8 mouse cellular contexts compared by ENCODE assay signal in the genomic region with DNA sequence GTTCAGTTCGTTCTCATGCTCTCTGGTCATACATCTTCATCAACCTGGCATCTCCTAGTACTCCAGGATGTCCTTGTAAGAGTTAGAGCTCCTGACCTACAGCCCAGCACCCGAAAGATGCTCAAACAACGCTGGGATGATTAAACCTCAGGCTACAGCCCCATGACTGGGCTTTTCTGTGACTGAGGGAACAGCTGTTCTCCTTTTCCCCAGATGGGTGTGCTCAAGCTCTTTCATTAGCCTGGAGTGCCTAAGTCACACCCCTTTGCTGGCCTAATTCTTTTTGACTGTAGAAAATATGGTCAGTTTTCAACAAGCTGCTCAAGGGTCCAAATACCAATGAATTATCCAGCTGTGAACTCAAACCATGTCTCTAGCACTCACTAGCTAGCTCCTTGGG. TPM values are rescaled to one million over a fixed set of nuclear protein-coding genes. Genes with fewer than 3 reads are reported as not detected.
A peak's percentile ranks its signal among the peaks of the same experiment; 100 is the strongest.
DNase-seq lines count a peak whose midpoint lies in the region; ATAC-seq and TF ChIP-seq lines count a peak whose summit lies in the region.

No protein-coding gene starts in this region.

- 0 out of 2 replicates have a peak, but pooled peaks have one; percentile 49 for TF ChIP-seq EP300 in heart, adult 2 months (IDR thresholded peaks at IDR 0.05; ENCODE audit: insufficient read depth, low read depth, low read length)

- H3K4me2 ChIP-seq in myocyte (ENCODE audit: low read depth), result no peak overlapping the region

- TF ChIP-seq CTCF in heart, adult 2 months (IDR thresholded peaks at IDR 0.05), result peak; percentile 82
- TF ChIP-seq CTCF in spleen, adult 2 months (IDR thresholded peaks at IDR 0.05; ENCODE audit: extremely low read depth, insufficient read depth, insufficient read length, insufficient replicate concordance), result peak; percentile 23; the same call in 1 of the 2 replicates
- peak; percentile 45; the same call in 1 of the 2 replicates for TF ChIP-seq CTCF in bone marrow macrophage, adult 2 months (IDR thresholded peaks at IDR 0.05; ENCODE audit: low read depth, low read length)

- H3K27ac ChIP-seq in heart, adult 2 months, result no peak overlapping the region
- no peak overlapping the region for H3K27ac ChIP-seq in spleen, adult 2 months (ENCODE audit: insufficient read depth, low read length)
- no peak overlapping the region for H3K27ac ChIP-seq in bone marrow macrophage, adult 2 months (ENCODE audit: insufficient read depth, low read depth, low read length)

- H3K4me3 ChIP-seq in heart, adult 2 months, result no peak overlapping the region
- H3K4me3 ChIP-seq in spleen, adult 2 months (ENCODE audit: extremely low read depth, insufficient read depth, insufficient read length), result no peak overlapping the region
- H3K4me3 ChIP-seq in bone marrow macrophage, adult 2 months (ENCODE audit: insufficient read depth, low read length), result no peak overlapping the region
- no peak overlapping the region for H3K4me3 ChIP-seq in myocyte

- no peak for TF ChIP-seq POLR2A in heart, adult 2 months (IDR thresholded peaks at IDR 0.05; ENCODE audit: insufficient read depth, low read depth, low read length)
- TF ChIP-seq POLR2A in spleen, adult 2 months (IDR thresholded peaks at IDR 0.05; ENCODE audit: low read depth, low read length), result no peak
- no peak for TF ChIP-seq POLR2A in bone marrow macrophage, adult 2 months (IDR thresholded peaks at IDR 0.05; ENCODE audit: borderline replicate concordance, low read depth, low read length)
- TF ChIP-seq POLR2A in myocyte (IDR thresholded peaks at IDR 0.05; ENCODE audit: insufficient read length, low read depth), result no peak

- H3K79me2 ChIP-seq in heart, adult 2 months (replicated peaks; ENCODE audit: control insufficient read depth, insufficient read depth, low read length), result peaks cover 3% of the 10 kb centered on the region; the same call in 1 of the 2 replicates
- H3K79me2 ChIP-seq in myocyte (ENCODE audit: control insufficient read depth, insufficient read depth), result peaks cover 16% of the 10 kb centered on the region

- H3ac ChIP-seq in myocyte (ENCODE audit: control insufficient read depth, insufficient read length), result no peak overlapping the region

- peaks cover 5% of the 10 kb centered on the region for H3K4me1 ChIP-seq in heart, adult 2 months (ENCODE audit: control insufficient read depth, insufficient read depth, low read length)
- H3K4me1 ChIP-seq in spleen, adult 2 months (ENCODE audit: control insufficient read depth, insufficient read depth, insufficient read length), result peaks cover 4% of the 10 kb centered on the region; the same call in 1 of the 2 replicates
- H3K4me1 ChIP-seq in bone marrow macrophage, adult 2 months (ENCODE audit: control insufficient read depth, insufficient read depth, low read length), result peaks cover 4% of the 10 kb centered on the region; the same call in 1 of the 2 replicates

- ATAC-seq in inflammation-experienced regulatory T-cells, adult 6 months, result no peak

- WGBS in heart, adult 2 months, result 35% methylated on average over 3 of the region's 3 CpGs
- 34% methylated on average over 3 of the region's 3 CpGs for WGBS in spleen, adult 2 months

- peak; percentile 35 to 52 for DNase-seq in heart, adult 2 months
- DNase-seq in heart, adult 8-10 months (ENCODE audit: low spot score), result no peak
- DNase-seq in spleen, adult 2 months (ENCODE audit: low read depth in 1 of 2, low spot score in 2 of 2), result peak in 1 of 2 experiments; percentile 9
- no peak for DNase-seq in spleen, postnatal 4 days (ENCODE audit: low spot score in 2 of 2)
- DNase-seq in induced T-regulatory cell, adult 2 months (ENCODE audit: low read depth), result peak; percentile 49

- H3K9ac ChIP-seq in heart, adult 2 months (ENCODE audit: low read depth, low read length), result no peak overlapping the region

- 0 out of 2 replicates have a peak, but pooled peaks cover 2% of the 10 kb centered on the region for H3K36me3 ChIP-seq in heart, adult 2 months (ENCODE audit: control insufficient read depth, insufficient read depth, low read length)
- H3K36me3 ChIP-seq in spleen, adult 2 months (ENCODE audit: control insufficient read depth, insufficient read depth, low read length), result no peaks in the 10 kb centered on the region
- H3K36me3 ChIP-seq in myocyte (ENCODE audit: control insufficient read depth, insufficient read depth), result no peaks in the 10 kb centered on the region

- no peaks in the 10 kb centered on the region for H3K27me3 ChIP-seq in heart, adult 2 months (ENCODE audit: control insufficient read depth, insufficient read depth, low read length)
- H3K27me3 ChIP-seq in spleen, adult 2 months (ENCODE audit: control insufficient read depth, insufficient read depth, low read length), result no peaks in the 10 kb centered on the region
- H3K27me3 ChIP-seq in myocyte (ENCODE audit: control insufficient read depth, insufficient read depth, insufficient read length), result no peaks in the 10 kb centered on the region

- intact Hi-C loops in heart, adult 2 months (cut with DNase I), result loop anchor here (1.0 to 5.0 kb wide), 3 partner anchors 146 to 449 kb away; partner anchors contain the start of gene 2410004P03Rik

TF ChIP-seq in myocyte, 11 proteins besides CTCF, POLR2A, EP300 and RAD21:
- no peak for TF ChIP-seq POLR2AphosphoS2 (IDR thresholded peaks at IDR 0.05; ENCODE audit: insufficient read length, low read depth)
- TF ChIP-seq MAX (IDR thresholded peaks at IDR 0.05; ENCODE audit: low read depth), result no peak
- no peak for TF ChIP-seq TCF12 (IDR thresholded peaks at IDR 0.05; ENCODE audit: insufficient read depth, poor library complexity, severe bottlenecking)
- peak in 2 of 3 experiments; percentile 6 to 12 for TF ChIP-seq MYOD1 (IDR thresholded peaks at IDR 0.05; ENCODE audit: control insufficient read depth in 1 of 3, insufficient read length in 2 of 3, low read depth in 2 of 3)

RNA-seq across cellular contexts. Expression of gene E2f6, which starts 2.7 kb away (rescaled TPM):
- total RNA-seq in heart, adult 2 months (2021), result 10 to 100 TPM; 79.1 to 84.1 TPM
- 46.7 and 87.4 TPM in 2 replicates for polyA plus RNA-seq in heart, adult 2 months (2012; rRNA removed)
- total RNA-seq in heart, adult 8-10 months (2022), result 10 to 100 TPM; 86.4 to 90.4 (median 88.2) TPM
- polyA plus RNA-seq in spleen, adult 2 months (2012; rRNA removed), result 6.5 and 9.8 TPM in 2 replicates
- polyA plus RNA-seq in bone marrow macrophage, adult 2 months (2012; ENCODE audit: insufficient read depth, insufficient read length, missing spikeins), result 16.3 and 19.0 TPM in 2 replicates
- 16.2 TPM for polyA plus RNA-seq in myocyte (2012; fragmentation: generic; extraction: Trizol)
- polyA plus RNA-seq in inflammation-experienced regulatory T-cells, adult 6 months (2017; shearing (Covaris generic)), result 1 to 10 TPM; 3.0 to 5.1 (median 5.0) TPM

RNA-seq across cellular contexts. Expression of gene Greb1, which starts 7.4 kb away (rescaled TPM):
- total RNA-seq in heart, adult 2 months (2021), result under 1 TPM; 0.25 to 0.39 TPM
- 0.44 and 0.51 TPM in 2 replicates for polyA plus RNA-seq in heart, adult 2 months (2012; rRNA removed)
- total RNA-seq in heart, adult 8-10 months (2022), result 1 to 10 TPM in 1 of 4 experiments, under 1 TPM in 3; 0.16 to 1.2 (median 0.64) TPM
- 0.59 and 0.64 TPM in 2 replicates for polyA plus RNA-seq in spleen, adult 2 months (2012; rRNA removed)
- not detected in 2 replicates for polyA plus RNA-seq in bone marrow macrophage, adult 2 months (2012; ENCODE audit: insufficient read depth, insufficient read length, missing spikeins)
- polyA plus RNA-seq in myocyte (2012; fragmentation: generic; extraction: Trizol), result 0.44 TPM
- polyA plus RNA-seq in inflammation-experienced regulatory T-cells, adult 6 months (2017; shearing (Covaris generic)), result 1 to 10 TPM in 1 of 3 experiments, under 1 TPM in 1, not detected in 1; 0.36 to 1.1 TPM

Comparison
In these comparisons a context has a peak if more than half of its experiments do, and no peak if none do; other contexts are left out.
1. DNase-seq: peak in heart, adult 2 months (2 of 2) and induced T-regulatory cell, adult 2 months (single experiment); none in heart, adult 8-10 months (single experiment) and spleen, postnatal 4 days (0 of 2).
2. CTCF ChIP-seq: peak in every context shown above with its lines; median percentile 82 in heart, adult 2 months; 45 in bone marrow macrophage, adult 2 months; 23 in spleen, adult 2 months.